Mouse (Mus musculus) gastrocnemius, adult 18-20 months (tissue): ENCODE measurements at regions not wholly inside any gene's neighbourhood (a gene's known extent, or its start where the extent isn't known, plus 50 kb on each side); places are given as distances from the start of the nearest gene placed in this dataset.
"Not testable (repeated sequence)": the region's sequence is repeated elsewhere in the genome, so short reads cannot be mapped to it uniquely, and the experiment has no call there.

Experiments used
- DNase-seq: peaks from one replicate; pipeline ENCODE4 v3.0.0; 2021; ENCODE audit warnings: low spot score

DNA sequence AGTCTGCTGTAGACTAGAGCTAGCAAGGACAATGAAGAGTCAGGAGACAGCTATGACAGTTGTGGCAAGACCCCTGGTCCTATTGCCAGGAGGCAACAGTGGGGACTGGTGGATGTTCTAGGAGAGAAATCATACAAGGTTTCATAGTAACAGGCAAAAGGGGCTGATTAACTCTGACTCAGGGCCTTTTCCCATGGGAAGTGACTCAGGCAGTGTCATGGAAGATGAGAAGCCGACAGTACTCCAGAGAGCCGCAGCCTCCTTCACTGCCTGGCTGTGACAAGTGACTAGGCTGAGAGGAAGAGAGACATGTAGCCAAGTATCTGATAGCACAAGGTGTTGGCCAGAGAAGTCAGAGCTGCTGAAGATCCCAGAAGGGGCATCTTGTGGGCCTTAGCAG is 145.3 kb upstream of the Haao start:
- peak; percentile 76 for DNase-seq

- DNase-seq: peak; percentile 93
Observed at GRCm38 (mm10) chr17:83990421-83991365, 142.9 kb upstream of the Haao start.

DNA sequence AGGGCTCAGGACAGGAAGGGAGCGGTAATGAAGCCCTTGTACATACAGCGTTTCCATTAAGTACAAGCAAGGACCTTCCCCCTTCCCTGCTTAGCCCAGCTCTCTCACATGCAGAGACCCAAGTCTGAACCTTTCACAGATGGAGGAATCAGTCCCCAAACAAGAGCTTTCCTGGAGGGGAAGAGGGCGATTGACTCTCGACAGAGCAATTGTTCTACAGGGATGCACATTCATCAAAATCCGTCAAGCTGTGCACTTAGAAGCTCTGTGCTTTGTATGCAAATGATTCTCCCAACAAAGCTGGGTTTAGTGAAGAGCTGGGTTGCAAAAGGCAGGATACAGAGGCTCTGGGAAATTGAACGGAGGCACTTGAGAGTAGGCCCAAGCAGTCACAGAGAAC is 141.1 kb upstream of the Haao start:
- no peak for DNase-seq

- no peak for DNase-seq
Observed at GRCm38 (mm10) chr17:83988165-83988564, 140.4 kb upstream of the Haao start.

- DNase-seq: peak; percentile 34
Observed at GRCm38 (mm10) chr17:83987683-83988082, 139.9 kb upstream of the Haao start.

GRCm38 (mm10) chr17:83985916-83986578 is 138.3 kb upstream of the Haao start:
- no peak for DNase-seq

DNA sequence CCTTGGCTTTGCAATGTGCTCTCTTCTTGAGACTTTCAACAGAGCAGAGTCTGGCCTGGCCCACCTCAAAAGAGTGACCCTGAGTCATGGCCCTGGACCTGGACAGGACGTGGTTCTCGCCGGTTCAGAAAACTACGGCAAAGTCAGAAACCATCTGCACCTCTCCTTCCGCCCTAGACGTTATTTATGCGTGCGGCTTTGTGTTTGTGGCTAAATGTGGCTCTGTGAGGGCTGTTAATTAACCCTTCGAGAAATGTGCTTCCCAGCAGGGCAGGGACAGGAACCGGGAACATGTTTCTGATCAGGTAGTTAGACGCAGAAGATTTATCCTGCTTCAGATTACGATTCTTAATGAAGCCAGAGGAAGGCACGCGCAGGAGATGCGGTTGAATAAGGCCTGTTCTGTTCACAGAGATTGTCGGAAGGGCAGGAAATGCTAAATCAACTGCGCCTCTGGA is 137.6 kb upstream of the Haao start:
- no peak for DNase-seq

DNA sequence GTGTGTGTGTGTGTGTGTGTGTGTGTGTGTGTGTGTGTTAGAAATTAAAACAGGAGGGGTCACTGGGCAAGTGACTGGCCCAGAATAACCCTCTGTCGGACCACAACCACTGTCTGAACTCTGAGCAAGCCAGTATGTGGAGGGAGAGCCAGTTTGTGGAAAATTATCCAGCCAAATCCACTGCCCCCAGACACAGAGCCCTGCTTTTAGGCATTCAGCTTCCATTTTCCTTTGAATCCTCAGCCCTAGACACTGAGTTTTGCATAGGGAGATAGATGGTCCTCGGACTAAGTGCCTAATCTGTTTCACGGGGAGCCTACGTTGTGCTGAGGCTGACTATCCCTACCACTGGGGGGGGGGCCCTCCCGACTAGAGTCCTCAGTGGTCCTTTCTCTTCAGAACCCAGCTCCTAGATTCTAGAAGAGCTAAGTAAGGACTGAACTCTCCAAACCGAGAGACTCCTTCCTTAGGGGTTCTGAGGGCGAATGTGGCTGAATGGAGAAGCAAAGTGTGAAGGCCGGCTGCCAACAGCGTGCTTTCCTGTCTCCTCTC is 136.2 kb upstream of the Haao start:
- no peak for DNase-seq

DNA sequence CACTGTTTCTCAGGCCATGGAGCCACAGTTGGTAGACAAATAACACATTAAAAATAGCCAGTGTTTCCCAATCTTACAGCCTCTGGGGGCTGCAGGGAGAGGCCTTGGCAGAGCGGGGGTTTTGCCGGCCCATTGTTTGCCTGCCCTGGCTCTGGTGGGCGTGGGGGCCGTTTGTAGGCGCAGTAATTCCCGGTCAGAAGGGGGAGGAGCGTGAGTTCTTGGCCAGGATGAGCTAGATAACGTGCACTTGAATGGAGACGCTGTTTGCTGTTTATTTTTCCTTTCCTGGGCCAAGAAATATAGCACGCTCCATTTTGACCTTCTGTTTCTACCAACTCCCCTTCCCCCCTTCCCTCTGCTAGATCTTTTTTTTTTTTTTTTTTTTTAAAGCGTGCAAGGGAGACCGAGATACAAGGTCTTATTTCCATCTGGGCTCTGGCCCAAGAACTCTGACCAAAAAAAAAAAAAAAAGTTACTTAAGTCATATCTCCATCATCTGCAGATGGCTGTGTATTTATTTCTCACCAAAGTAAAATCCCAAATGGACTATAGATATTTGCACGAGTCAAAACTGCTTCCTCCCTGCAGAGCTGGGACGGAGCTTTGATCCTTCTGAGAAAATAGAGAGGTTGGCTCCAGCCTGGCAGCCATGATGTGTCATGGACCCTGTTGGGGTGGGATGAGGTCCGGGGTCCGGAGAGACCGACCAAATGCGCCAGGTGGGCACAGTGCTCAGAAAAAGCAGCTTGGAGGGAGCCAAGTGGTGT is 135.5 kb upstream of the Haao start:
- DNase-seq: peak; percentile 88

- DNase-seq: no peak
Observed at GRCm38 (mm10) chr17:83982700-83983069, 134.9 kb upstream of the Haao start.

GRCm38 (mm10) chr17:83978858-83979470 is 131.2 kb upstream of the Haao start:
- DNase-seq: no peak

- no peak for DNase-seq
Observed at GRCm38 (mm10) chr17:83977725-83978124, 130.0 kb upstream of the Haao start.

GRCm38 (mm10) chr17:83975813-83976212 is 128.1 kb upstream of the Haao start:
- no peak for DNase-seq

- DNase-seq: peak; percentile 70
Observed at GRCm38 (mm10) chr17:83973461-83974350, 125.9 kb upstream of the Haao start.

DNA sequence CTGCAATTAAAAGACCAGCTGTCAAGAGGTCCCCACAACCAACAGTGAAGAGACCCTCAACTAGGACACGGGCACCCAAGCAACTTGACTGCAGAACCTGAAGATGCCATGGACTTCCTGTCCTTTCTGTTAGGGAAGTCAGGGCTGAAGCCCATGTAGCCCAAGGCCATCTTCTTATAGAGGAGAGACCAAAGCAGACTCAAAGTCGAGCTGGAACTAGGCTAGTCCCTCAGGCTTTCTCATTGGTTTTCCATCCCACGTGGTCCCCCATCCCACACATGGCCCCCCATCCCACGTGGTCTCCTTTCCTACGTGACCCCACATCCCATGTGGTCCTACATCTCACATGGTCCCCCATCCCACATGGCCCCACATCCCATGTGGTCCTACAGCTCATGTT is 125.1 kb upstream of the Haao start:
- DNase-seq: no peak

DNA sequence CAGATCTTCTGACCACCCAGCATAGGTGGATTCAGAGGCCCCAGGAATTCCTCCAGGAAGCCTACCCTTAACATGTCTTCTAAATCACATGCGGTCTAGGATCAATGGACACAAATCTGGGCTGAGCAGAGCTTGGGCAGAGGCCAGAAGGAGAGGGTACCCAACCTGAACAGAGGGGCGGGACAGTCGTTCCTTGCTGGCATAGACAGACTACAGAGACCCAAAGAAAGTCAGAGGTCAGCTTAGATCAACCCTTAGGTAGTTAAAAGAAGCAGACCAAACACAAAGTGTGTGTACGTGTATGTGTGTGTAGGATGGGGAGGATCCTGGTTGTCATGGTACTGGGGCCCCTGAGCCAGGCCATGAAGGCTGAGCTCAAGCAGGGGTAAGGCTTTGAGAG is 124.7 kb upstream of the Haao start:
- DNase-seq: no peak

DNA sequence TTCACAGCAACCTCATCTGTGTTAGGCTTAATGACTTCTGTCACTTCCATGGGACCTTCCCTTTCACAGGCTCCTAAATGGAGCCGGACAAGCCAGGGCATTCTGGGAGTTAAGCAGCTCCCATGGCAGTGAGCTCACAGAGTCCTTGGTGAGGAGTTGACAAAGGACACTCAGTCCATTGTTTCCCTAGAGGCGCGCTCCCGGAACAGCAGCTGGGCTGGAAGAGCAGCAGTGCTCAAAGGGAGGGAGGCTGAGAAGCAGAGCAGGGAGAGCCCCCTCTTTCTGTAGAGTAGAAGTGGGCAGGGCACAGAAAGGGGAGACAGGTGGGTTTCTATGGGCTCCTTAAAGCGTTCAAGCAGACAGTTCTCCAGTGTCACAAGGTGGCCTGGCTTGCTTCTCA is 124.3 kb upstream of the Haao start:
- no peak for DNase-seq

- DNase-seq: no peak
Observed at GRCm38 (mm10) chr17:83969407-83969826, 121.7 kb upstream of the Haao start.

- DNase-seq: not testable (repeated sequence)
Observed at GRCm38 (mm10) chr17:83968124-83968523, 120.4 kb upstream of the Haao start.

GRCm38 (mm10) chr17:83967007-83967406 is 119.2 kb upstream of the Haao start:
- DNase-seq: no peak
